Mouse (Mus musculus): ENCODE measurements at regions not wholly inside any gene's neighbourhood (a gene's known extent, or its start where the extent isn't known, plus 50 kb on each side); places are given as distances from the start of the nearest gene placed in this dataset.

DNA sequence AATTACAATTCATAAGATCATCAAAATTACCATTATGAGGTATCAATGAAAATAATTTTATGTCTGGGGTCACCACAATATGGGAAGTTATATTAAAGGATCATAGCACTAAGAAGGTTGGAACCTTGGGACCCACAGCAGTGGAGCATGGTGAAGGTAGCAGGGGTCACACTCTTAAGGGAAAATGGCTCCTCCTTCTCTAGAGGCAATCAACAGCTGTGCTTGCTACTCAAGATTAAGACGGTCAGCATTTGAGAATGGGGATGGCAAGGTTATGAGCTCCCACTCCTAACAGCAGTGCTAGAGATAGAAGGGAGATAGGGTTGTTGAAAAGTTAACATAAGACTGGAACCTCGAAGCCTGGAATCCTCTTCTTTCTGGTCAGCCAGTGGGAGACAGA, 144.6 kb upstream of the Runx1 start:
- no peak for DNase-seq (ENCODE audit: low spot score in 2 of 2)

DNA sequence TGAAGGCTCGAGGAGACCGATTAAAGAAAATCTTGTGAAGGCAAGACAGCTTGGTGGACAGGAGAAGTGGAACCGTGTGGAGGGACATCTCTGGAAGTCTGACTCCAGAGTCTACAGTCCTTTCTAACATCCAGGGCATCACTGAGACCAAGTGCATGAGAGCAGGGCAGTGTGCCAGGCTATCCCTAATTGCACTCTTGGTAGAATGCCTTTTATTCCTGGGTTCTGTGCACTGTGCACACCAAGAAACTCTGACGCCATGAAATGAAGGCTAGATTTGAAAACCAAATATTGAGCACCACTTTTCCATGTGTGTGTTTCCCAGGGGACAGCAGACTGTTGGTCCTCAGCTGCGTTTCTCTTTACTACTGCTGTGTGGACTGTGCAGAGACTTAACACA, 143.1 kb upstream of the Runx1 start:
- DNase-seq (ENCODE audit: low spot score in 2 of 2) = no peak

DNA sequence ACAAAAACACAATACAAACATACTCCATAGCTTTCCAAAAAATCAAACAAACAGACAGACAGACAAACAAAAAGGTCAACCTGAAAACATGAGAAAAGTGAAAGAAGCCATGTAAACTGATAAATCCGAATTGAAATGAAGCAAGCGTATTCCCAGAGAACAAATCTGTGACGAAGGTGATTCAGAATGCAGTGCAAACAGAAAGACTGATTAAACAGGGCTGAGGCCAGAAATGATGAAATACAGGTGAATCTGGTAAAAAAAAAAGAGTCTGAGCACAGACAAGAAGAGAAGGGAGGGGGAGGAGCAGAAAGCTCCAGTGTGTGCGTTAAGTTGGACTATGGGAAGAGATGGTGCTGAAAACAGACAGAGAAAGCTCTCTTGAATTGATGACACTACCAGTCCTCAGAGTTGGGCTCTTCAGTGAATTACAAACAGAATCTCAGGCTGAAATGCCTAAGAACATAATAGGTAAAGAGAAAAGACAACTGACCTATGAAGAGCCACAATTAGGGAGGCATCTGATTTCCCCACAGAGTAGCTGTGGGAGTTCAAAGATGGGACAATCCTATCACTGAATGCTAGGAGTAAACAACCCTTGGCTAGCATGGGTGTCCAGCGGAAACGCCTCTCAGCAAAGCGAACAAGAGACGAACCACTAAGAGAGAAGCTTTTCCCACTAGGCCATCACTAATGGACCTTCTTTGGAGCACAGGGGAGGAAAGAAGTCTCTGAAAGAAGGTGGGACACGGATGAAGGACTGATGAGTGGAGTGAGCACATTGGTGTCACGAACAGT, 140.3 kb upstream of the Runx1 start:
- no peak for DNase-seq (ENCODE audit: low spot score in 2 of 2)

DNA sequence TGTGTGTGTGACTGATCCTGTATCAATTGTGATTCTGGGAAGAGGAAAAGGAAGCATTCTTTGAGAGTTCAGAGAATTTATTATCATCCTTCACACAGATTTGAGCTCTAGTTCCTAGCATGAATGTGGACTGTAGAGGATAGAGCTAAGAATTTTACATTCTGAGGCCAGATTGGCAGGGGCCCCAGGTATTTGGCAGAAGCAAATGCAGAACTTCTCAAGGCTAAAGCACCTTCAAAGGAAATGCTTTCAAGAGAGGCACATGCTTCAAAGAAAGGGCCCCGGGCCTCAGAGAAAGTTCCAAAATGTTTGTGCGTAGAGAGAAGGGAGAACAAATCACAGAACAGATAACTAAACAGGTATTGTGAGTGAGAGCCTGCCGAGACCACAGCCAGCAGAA, 139.7 kb upstream of the Runx1 start:
- no peak for DNase-seq (ENCODE audit: low spot score in 2 of 2)

DNA sequence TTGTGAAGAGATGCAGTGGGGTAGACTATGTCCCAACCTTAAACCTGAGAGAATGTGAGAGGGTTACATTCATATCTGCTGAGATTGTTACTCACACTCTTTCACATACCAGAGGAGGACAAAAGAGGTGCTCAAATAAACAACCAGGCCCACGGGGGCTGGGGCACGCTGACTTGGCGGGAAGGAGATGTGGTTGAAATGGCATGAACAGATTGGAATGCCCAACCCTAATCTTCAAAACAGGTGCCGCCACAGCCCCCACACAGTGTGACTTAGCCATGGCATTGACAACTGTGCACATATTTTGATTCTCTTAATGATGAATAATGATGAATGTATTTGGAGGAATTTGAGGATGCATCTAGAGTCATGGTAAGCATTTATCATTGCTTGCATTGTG, 137.6 kb upstream of the Runx1 start:
- DNase-seq (ENCODE audit: low spot score in 2 of 2) = no peak

DNA sequence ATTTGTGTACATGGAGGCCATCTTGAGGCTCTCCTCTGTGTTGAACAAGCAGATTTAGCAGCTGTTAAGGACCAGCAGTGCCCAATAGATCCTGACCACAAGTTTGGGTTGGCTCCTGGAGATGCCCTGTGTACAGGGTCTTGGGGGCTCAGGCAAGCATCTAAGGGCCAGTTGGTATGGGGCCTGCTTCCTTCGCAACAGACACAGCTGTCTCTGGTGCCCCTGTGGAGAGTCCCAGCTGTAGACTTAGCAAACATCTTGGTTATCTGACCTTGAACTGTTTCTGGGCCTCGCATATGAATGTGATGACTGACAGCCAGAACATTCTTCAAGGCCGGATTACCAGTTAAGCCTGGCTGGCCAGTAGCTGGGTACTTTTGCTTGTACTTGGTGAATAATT, 135.4 kb upstream of the Runx1 start:
- no peak for DNase-seq (ENCODE audit: low spot score in 2 of 2)

DNA sequence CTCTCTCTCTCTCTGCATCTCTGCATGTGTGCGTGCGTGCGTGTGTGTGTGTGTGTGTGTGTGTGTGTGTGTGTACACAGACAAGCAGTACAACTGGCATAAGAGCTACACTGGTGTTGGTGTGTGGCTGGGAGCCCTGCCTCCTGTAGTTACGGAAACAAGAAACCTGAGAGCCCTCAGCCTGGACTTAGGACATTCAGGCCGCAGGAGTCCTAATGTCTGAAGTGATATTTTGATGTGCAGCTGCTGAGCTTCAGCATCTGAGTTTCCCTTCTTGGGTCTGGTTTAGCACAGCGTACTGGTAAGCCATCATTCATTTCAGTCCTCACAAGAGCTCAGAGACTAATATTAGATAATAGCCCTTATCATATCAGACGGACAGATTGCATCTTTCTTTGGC, 134.8 kb upstream of the Runx1 start:
- DNase-seq (ENCODE audit: low spot score in 2 of 2) = no peak

DNA sequence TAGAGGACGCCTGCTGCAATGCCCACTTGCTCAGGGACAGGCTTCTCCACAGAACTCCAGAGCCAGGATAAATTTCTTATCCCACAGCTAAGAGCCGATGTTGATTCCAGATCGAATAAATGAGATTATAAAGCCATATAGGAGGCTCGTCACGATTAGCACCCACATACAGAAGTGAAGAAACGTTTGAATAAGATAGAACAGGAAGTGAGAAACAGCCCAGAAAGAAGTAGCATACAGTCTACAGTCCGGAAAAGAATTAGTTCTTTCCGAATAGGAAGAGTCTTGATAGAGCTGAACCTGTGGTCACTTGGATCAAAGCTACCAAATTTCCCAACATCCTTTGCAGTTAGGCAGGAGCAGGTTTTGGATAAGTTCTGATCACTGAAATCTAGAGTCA, 133.0 kb upstream of the Runx1 start:
- DNase-seq (ENCODE audit: low spot score in 2 of 2) = no peak

DNA sequence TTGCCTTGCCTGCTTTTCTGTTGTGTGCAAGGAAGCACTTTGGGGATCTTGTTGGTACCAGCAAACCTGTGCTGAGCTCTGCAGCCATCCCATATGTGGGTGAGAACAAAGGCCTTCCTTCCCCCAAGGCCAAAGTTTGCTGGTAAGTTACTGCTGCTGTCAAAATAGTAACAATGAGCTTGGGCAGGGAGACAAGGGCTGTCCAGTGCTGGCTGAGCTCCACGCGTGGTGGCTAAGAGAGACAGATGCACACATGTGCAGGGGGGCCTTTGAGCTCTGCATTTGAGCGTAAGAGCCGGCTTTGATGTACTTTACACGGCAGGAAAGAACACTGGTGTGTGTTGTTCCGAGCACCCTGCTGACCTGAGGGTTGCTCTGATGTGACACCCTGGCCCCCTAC, 132.2 kb upstream of the Runx1 start:
- no peak for DNase-seq (ENCODE audit: low spot score in 2 of 2)

DNA sequence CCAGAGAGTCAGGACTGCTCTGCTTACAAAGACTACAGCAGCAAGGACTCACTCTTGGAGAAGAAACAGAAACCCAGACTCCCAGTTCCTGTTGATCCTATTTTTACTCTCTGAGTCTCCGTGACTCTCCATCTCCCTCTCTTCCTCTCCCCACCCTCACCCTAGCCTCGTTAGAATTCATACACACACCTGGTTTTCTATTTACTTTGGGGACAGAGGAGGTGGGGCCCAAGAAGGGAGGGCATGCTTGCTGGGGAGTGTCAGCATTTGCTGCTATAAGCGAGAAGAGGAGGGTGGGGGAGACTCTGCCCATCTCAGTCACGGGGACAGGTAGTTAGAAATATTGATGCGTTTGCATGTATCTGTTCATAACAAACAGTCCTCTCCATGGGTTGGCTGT, 129.6 kb upstream of the Runx1 start:
- DNase-seq (ENCODE audit: low spot score in 2 of 2) = no peak

DNA sequence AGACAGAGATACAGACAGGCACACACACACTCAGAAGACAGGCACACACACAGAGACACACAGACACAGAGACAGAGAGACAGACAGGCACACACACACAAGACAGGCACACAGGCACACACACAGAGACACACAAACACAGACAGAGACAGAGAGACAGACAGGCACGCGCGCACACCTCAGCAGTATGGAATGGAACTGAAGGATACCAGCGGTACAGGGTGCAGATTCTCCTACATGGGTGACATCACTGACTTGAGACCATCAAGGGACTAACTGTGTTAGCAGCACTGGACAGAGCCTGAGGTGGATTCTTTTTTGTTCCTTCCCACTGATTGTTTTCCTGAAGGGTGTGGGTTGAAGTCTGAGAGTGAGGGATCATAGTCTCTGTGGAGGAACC, 129.1 kb upstream of the Runx1 start:
- DNase-seq (ENCODE audit: low spot score in 2 of 2) = no peak

DNA sequence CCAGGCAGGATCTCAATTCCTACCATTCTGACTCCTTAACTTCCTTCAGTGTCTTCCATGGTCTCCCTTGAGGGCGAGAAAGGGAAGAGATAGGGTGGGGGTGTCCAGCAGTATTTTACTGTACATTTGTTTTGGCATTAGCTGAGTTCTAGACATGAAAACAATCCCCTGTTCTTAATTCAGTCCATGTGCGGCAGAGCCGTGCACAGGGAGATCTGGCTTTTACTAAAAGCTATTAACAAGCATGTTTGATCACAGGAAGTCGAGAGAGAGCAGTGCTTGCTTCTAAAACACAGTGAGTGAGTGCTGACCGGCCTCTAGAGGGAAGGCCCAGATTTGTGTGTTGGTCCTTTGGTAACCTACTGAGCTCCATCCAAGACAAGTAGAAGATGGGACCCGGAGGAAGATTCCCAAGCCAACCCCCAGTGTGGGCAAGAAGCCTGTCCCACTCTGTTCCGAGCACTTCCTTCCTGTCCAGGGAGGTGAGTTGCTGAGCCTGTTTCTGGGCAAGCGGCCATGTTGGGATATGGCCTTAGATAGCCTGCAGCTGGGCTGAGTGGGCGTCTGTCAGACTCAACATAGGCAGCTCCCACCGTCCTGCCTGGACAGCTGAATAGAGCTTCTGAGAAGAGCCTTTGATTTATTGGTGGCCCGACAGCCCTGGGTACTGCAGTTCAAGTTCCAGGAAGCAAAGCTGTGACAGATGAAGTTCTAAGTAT, 128.1 kb upstream of the Runx1 start:
- no peak for DNase-seq (ENCODE audit: low spot score in 2 of 2)

DNA sequence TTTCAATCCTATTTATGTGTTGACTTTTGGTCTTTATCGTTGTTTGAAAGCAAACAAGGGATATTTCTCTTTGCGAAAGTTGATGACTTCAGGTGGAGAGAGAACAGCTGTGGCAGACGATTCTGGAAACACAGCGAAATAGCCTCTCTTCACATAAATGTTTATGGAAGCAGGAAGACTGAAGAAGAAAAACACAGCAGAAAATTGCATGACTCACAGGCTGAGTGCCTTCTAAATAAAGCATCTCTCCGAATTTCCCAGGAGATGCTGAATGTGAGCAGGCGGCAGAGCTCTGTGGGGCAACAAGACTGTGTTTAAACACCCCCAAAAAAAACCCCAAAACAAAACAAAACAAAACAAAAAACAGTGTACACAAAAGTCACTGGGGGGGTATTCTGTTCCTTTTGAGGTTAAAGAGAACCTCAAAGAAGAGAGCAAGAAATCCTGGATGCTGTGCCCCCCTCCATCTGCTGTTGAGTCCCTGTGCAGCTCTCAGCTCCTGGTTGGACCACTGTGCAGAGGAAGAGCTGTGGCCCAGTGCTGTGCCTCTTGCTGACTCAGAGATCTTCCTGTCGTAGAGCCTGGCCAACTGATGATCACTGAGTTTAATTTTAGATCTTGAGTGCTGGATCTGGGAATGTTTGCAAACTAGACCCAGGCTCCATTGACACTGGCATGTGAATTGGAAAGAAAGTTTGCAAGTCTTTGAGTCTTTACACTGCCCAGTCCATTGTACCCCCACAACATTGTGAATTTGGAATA, 126.6 kb upstream of the Runx1 start:
- no peak for DNase-seq (ENCODE audit: low spot score in 2 of 2)

DNA sequence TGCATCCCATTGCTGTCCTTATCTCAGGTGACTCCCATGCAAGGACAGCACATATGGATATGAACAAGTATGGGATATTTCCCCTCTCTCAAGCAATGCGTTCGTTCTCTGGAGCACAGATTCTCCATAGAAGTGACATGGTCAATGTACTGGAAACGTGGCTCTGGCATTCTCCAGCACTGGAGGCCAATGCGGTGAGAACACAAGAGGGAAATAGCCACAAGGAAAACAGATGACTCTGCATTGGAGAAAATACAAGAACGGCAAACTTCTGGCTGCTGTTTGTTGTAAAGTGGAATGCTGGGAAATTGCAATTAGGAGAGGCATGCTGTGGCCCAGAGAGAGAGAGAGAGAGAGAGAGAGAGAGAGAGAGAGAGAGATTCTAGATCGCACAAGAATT, 125.6 kb upstream of the Runx1 start:
- no peak for DNase-seq (ENCODE audit: low spot score in 2 of 2)

DNA sequence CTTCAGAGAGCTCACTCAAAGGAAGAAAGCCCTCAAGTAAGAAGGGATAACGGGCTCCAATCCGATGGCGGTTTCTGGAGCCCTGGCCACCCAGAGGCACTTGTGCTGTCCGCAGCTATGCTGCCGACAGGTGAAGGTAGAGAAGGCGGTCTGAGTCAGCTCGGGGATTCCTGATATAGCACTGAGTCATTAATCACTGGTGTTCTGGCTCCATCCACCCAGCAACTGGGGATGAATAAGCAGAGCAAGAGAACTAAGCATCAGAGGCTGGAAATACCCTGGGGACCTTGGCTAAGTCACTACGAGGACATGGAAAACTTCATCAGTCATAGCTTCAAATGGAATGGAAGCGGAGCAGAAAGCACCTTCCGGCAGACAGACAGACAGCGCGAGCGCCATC, 122.5 kb upstream of the Runx1 start:
- DNase-seq (ENCODE audit: low spot score in 2 of 2) = no peak

DNA sequence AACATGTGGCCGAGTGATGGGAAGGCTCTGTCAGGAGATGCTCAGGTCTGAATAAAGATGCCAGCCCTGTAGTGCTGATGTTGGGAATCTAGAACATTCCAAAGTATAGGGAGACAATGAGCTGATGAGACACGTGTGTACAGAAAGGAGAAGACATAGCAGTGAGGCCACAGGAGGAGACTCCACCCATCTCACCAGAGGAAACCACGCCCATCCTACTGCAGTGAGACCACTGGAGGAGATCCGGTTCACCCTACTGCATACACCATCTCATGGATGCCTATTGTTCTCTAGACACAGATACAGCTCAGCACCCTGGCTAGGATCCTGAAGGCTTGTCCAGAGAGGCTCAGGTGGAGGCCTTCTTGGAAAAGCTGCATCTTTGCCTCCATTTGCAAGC, 120.6 kb upstream of the Runx1 start:
- peak in 1 of 2 experiments; percentile 46 for DNase-seq (ENCODE audit: low spot score in 2 of 2)

DNA sequence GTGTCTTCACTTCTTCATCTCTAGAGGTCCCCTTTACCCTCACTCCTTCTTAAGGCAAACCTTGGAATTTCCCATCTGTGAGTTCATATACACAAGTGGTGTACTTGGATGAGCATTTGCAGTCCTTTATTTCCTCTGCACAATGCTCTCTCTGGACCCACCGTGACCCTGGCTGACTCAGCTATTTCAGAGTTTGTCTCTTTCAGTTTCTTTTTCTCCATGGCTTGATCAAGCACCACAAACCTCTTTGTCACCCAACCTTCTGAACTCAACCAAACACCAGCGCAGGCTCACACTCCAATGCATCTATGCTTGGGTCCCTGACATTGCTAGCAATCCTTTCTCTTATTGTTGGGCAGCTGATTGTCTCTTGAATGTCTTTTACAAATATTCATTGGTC, 118.0 kb upstream of the Runx1 start:
- DNase-seq (ENCODE audit: low spot score in 2 of 2) = no peak

DNA sequence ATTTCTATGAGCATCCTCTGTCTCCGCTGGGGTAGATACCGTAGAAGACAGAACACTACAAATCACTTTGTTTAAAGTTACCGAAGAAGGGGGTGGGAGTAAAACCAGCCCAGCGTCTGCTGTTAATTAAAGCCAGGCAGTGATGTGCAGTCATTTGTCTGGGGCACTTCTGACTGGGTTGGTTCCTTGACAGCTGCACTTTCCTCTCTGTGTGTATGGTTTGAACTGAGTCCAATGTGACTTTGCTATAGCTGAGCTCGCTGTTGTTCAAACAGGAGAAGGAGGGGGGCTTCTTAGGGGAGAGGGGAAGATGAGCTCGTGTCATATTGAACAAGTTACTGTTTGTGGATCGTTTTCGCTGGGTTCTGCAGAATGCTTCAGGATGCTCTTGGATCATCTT, 113.7 kb upstream of the Runx1 start:
- no peak for DNase-seq (ENCODE audit: low spot score in 2 of 2)

DNA sequence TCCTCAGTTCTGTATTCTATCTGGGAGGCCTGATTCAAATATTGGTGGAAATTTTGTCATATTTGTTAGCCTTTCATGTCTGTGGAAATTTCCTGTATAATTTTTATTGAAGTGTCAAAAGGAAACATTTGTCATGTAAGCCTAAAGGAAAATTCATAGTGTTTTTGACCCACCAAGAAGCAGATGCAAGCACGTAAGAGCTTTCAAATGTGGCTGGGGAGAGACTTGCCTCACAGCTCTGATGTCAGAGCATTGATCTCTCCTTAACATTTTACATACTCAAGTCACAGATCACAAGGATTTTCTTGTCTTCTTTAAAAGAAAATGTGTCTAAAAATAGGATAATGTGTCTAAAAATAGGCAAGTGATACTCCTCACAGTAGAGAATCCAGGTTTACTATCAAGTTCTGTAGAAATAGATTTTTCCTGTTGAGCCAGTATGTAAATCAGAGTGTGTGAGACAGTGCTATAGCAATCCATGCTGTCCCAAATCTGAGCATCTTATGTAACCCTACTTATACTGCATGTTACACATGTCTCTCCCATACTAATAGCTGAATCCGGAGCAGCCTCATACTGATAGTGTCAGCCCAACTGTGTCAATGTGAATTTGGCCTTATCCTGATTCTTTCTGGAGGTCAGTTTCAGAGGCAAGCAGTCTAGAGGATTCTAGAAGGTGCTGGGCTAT, 110.0 kb upstream of the Runx1 start:
- no peak for DNase-seq (ENCODE audit: low spot score in 2 of 2)

DNA sequence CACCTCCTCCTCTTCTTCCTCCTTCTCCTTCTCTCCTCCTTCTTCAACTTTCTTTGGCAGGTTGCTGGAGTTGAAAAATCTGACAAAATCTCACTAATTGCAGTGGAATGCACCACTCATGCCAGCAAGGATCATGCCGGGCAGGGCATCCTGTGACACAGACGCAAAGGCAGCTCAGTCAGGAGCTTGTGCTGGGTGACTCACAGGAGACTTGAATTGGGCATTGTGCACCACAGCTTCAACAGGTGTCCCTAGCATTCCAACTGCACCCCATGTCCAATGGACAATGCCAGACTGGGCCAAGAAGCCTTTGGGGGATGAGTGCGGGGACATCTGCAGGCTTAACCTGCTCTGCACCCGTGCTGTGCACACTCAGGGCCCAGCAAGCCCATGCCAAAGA, 104.2 kb upstream of the Runx1 start:
- DNase-seq (ENCODE audit: low spot score in 2 of 2) = no peak

DNA sequence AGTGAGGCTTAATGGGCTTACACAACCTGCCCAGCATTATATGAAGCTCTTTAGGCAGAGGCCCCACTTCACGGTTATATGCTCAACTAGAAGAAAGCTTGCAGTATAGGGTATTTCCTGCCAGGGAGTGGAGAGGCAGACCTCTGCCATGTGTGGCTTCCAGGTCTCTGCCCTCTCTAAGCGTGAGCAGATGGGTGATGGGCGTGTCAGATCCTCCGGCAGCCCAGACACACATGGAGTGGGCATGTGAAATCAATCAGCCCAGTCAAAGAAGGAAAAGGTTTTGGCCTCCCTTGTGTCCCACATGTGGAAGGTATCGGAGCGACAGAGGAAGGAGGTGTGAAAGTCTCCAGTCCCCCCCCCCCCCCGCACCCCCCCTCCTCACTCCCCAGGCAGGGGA, 102.3 kb upstream of the Runx1 start:
- no peak for DNase-seq (ENCODE audit: low spot score in 2 of 2)

DNA sequence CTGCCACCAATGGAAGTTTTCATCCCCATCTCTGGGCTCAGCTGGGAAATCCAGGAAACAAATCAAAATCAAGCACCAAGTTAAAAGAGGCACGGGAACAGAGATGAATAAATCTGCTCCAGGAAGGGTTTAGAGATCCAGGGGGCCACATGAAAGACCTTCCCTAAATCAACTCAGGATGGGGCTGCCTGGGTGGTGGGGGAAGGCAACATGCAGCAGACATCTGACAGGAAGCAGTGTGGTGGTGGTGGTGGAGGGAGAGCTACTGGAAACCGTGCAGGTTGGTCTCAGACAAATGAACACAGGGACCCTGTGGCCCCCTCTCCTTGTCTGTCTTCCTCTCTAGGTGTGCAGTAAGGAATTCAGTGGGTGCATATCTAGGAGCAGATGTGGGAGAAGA, 101.7 kb upstream of the Runx1 start:
- no peak for DNase-seq (ENCODE audit: low spot score in 2 of 2)

Measured in spleen, postnatal 10 days (tissue).